Mouse (Mus musculus): ENCODE results near the gene Rps15a.

Gene Rps15a

GRCm38 (mm10) chr7:118113541-118114297, 2.3 kb downstream of the Rps15a start:
- DNase-seq = no peak

- DNase-seq = no peak
Measured at GRCm38 (mm10) chr7:118111128-118111527, 4.9 kb downstream of the Rps15a start.

DNA sequence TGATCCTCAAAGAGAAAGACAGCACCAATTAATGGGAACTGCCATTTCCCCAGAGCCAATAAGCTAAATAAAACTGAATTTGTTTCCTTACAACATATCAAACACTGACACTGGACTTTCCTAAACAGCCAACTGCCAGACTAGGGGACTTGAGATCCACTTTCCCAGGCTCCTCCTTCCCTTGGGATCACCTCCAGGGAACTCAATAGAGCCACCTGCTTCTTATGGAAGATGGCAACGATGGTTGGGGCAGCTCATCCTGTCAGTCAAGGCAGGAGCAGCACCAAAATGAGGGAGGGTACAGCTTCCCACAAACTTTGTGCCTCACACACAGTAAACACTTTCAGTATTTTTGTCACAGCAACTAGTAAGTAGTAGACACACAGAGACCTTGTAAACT, 8.3 kb downstream of the Rps15a start:
- no peak for DNase-seq

DNA sequence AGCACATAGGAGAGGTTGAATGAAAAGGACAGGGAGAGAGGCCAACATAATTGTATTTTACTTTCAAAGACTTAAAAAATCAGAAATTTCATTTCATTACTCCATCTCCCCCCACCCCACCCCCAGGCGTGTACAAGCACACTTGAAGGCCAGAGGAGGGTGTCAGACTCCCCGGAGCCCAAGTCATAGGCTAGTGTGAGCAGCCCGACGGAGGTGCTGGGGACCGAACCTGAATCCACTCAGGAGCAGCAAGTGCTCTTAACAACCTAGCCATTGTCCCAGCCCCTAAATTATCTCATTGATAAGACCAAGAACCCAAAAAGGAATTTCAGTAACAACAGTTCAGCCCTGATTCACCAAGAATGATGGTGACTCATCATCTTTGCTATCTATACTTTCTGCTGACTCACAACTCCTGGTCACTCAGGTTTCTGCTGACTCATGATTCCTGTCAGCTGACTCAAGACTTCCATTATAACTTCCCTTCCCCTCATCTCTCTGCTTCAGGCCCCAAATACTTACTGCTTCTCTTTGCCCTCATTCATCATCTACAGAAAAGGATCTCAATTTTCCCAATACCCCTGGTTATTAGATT, 11.4 kb downstream of the Rps15a start:
- no peak for DNase-seq

DNA sequence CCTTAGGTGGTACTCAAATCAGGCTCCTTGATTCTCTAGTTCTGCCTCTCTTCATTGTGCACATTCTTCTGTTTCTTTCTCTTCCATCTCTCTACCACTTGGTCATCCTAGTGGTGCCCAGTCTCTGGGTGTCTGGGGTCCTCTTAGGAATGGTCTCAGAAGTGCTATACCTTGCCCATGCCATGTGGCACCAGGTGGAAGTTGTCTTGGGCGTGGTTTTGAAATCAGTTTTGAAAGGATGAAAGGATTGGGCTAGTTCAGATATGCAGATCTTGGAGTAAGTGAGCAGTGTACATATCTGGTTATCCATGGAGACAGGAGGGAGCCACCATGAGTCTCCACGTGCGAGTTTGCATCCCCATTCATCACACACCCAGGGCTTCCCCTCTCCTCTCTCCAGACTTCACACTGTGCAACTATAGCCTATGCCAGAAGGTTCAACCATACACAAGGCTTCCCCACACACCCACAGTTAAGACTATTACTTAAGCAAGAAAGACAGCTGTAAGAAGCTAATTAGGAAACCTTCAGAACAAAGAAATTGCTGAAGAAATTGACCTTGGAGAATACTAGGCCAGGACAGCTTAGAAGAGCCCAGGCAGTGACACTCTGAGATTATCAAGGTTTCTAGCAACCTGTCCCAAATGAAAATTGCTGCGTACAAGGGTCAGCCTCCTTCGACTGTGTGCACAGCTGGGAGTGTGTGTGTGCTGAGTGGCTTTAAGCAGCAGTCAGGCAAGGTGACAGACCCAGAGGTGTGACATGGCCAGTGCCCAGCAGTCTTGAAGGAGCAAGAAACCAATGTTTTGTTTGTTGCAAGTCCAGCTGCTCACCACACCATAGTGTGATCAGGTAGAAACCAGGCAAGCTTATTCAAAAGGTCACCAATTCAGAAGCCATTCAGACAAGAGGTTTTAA, 12.3 kb downstream of the Rps15a start:
- DNase-seq = no peak

GRCm38 (mm10) chr7:118102678-118103461, 13.1 kb downstream of the Rps15a start:
- no peak for DNase-seq

- DNase-seq = no peak
Measured at GRCm38 (mm10) chr7:118102231-118102630, 13.8 kb downstream of the Rps15a start.

DNA sequence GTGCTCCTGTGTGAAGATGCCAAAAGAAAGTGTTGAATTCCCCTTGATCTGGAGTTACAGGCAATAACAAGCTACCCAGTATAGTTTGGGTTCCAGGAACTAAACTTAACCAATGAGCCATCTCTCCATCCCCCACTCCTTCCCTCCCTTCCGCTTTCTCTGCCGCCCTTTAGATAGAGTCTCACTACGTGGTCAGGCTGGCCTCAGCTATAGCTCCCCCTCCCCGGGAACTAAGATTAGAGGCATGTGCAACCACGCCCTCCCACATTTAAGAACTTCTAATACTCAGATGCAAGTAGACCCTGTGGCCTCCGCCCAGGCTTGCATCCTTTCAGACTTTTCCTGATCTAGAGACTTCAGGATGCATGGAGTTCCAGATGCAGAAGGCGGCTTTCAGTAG, 18.4 kb downstream of the Rps15a start:
- no peak for DNase-seq

- no peak for DNase-seq
Measured at GRCm38 (mm10) chr7:118079987-118080386, 36.0 kb downstream of the Rps15a start.

DNA sequence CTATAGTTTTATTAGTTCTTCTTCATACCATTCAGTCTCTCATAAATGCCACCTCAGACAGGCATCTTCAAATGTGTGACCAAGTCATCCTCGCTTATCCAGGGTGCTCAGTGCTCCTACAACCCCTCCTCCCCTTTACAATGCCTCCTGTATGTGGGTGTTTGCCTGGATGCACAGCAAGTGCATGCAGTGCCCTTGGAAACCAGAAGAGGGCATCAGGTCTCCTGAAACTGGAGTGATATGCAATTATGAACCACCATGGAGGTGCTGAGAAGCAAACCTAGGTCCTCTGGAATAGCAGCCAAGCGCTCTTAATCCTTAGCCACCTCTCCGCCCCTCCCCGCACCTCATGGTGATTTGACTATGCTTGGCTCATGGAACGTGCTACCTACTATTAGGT, 36.9 kb downstream of the Rps15a start:
- DNase-seq = no peak

DNA sequence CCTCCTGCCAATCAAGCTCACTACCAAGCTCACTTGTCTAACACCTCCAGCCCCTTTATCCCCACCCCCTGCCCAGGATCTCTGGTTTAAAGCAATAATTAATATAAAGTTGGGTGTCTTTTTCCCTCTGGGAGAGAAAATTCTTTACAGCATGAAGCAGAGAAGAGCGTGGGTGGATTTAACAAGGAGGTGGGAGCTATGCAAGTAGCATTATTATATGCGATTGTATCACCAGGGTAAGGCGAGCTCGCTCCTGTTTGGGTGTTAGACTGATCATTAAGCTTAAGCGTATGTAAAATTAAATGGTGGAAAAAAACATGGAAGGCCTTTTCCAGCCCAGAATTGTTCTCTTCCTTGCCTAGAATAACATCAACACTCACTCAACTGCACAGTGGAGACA, 48.7 kb downstream of the Rps15a start:
- DNase-seq = no peak

DNA sequence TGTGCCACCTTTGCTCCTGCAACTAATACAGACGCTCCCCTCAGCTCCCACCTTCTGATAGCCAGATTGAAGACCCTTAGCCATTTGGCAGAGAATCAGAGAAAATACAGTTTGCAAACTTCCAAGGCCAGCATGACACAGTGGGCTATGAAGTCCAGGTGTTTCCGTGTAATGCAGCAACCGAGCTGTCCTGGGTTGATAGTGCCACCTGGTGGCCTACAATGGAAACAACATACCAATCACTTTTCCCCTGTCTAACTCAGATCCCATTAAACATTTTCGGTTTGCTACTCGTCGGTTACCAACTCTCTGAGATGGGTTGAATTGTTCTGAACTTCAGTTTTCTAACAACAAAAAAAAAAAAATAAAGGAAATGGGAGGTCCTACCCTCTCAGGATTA, 59.7 kb downstream of the Rps15a start:
- no peak for DNase-seq

Measured in kidney, adult 18-20 months (tissue).